ENCODE assay signal across 19 mouse cellular contexts in the genomic region with DNA sequence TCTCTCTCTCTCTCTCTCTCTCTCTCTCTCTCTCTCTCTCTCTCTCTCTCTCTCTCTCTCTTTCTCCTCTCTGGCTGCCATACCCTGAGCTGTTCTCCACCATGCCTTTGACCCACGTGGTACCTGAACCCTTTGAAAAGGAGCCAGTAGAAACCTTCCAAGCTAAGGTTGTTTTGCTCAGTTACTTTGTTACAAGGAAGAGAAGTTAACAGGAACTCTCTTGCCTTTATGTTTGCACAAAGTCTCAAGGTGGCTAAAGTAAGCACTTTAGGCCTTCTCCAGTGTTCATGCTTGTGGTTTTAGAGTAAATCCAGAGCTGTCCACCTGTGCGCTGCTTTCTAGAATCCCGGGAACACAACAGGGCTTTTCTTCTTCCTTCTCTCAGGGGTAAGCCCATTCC. TPM values are rescaled to one million over a fixed set of nuclear protein-coding genes. Genes with fewer than 3 reads are reported as not detected.
"Had no signal": no experiment of that assay in that cellular context is flagged by ENCODE, and none has a peak within 500 bp of the region (broad histone marks: within the 10 kb centered on the region; RNA-seq: fewer than 3 reads in every experiment).

No protein-coding gene starts in this region.

- H3K36me3 ChIP-seq: limb, embryonic 12.5 days; liver, embryonic 13.5 days; midbrain, embryonic 10.5 days; midbrain, embryonic 15.5 days; neural tube, embryonic 13.5 days had no signal

- H3K4me3 ChIP-seq: limb, embryonic 12.5 days; liver, embryonic 13.5 days; midbrain, embryonic 10.5 days; midbrain, embryonic 15.5 days; neural tube, embryonic 13.5 days had no signal

- H3K4me2 ChIP-seq: limb, embryonic 12.5 days; liver, embryonic 13.5 days; midbrain, embryonic 15.5 days; neural tube, embryonic 13.5 days had no signal

- H3K9me3 ChIP-seq: limb, embryonic 12.5 days; liver, embryonic 13.5 days; midbrain, embryonic 10.5 days; midbrain, embryonic 15.5 days; neural tube, embryonic 13.5 days had no signal

- H3K27ac ChIP-seq: kidney, postnatal 0 days; limb, embryonic 12.5 days; liver, embryonic 13.5 days; midbrain, embryonic 10.5 days; midbrain, embryonic 15.5 days; neural tube, embryonic 13.5 days had no signal

- DNase-seq: kidney, adult 8-10 months; kidney, postnatal 36 days; layer of hippocampus, adult 9-11 months; layer of hippocampus, postnatal 36 days; liver; liver, embryonic 13.5 days; retina, postnatal 1 day; right cerebral cortex, postnatal 4 days; spleen, adult 18-20 months; thymus, postnatal 4 days had no signal

- H3K27me3 ChIP-seq: limb, embryonic 12.5 days; liver, embryonic 13.5 days; midbrain, embryonic 15.5 days; neural tube, embryonic 13.5 days had no signal

- H3K9ac ChIP-seq: limb, embryonic 12.5 days; liver, embryonic 13.5 days; midbrain, embryonic 15.5 days; neural tube, embryonic 13.5 days had no signal

- ATAC-seq: hindbrain, embryonic 16.5 days; inflammation-experienced regulatory T-cells, adult 6 months; intestine, postnatal 0 days; midbrain, embryonic 15.5 days had no signal

- H3K4me1 ChIP-seq: limb, embryonic 12.5 days; liver, embryonic 13.5 days had no signal

RNA-seq across cellular contexts. Expression of a gene that starts 8.2 kb away (rescaled TPM):
- total RNA-seq: megakaryocyte, adult 5-6 weeks had no signal
